Mouse (Mus musculus): ENCODE results near the gene Catsperg1. TPM values are rescaled to one million over a fixed set of nuclear protein-coding genes. Genes with fewer than 3 reads are reported as not detected.
A peak's percentile ranks its signal among the peaks of the same experiment; 100 is the strongest.
"Not testable (repeated sequence)": the region's sequence is repeated elsewhere in the genome, so short reads cannot be mapped to it uniquely, and the experiment has no call there.

Gene Catsperg1
- polyA plus RNA-seq, 1 experiment from 2014 or later, result 0.69 TPM

DNA sequence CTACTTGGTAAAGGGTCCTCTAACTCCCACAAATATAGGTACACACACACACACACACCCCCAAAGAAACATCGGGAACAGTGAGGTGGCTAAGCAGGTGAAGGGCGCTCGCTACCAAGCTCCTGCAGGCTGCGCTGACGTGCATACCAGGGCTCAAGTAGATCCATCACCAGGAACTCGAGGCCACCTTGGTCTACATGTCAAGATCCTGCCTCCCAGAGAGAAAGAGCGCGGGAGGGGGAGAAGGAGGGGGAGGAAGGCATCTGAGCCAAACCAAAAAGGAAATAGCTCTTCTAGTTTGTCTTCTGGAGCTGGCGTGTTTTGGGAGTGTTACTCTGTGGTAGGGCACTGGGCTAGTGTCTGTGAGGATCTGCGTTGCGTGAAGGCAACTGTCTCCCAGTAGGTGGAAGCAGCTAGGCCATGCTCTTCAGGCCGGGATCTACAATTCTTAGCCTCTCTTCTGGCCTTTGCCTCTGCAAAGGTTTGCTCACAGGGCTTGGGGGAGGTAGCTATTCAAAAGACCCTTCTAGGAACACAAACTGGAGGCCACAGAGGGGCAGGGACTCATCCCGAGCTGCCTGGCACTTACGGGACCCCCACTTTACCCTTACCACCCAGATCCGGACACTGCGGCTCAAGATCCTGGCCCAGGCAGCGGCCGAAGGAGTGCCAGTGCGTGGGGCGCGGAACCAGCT is 32.9 kb upstream of the Catsperg1 start:
- Histone ChIP-seq H3K27ac (no peak overlapping the region), H3K9ac (replicated peaks) (no peak overlapping the region), H3K36me3 (peaks cover 30% of the 10 kb centered on the region), H3K4me2 (no peak overlapping the region), H3K9me3 (no peaks in the 10 kb centered on the region), H3K27me3 (peaks cover 26% of the 10 kb centered on the region), H3K4me1 (replicated peaks) (peaks cover 16% of the 10 kb centered on the region), H3K4me3 (replicated peaks) (no peak overlapping the region)
- no peak for ATAC-seq (ENCODE audit: insufficient number of reproducible peaks, insufficient read depth, low FRiP score, low TSS enrichment, low read depth)
- WGBS, result 88% methylated on average over 21 of the region's 21 CpGs

DNA sequence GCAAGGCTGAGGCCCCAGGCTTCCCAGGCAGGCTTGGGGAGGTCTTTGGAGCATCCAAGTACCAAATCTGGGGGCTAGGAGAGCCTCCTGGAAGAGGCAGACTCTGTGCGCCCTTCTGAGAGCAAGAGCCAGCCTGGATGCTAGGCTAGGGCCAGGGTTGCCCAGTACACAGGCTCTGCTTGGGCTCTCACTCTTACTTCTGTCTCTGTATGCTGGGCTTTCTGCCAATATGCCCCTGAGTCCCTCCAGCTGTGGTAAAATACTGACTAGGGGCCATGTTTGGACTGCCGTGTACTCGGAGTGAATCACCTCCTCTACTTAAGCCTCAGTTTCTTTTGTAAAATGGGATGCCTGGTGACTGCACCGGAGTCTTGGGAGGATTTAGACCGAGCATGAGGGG is 32.2 kb upstream of the Catsperg1 start:
- H3K4me1 ChIP-seq (replicated peaks), result peaks cover 16% of the 10 kb centered on the region
- no peak overlapping the region for H3K27ac ChIP-seq
- no peak overlapping the region for H3K9ac ChIP-seq (replicated peaks)
- WGBS, result 89% methylated on average over 5 of the region's 5 CpGs
- no peak overlapping the region for H3K4me3 ChIP-seq (replicated peaks)
- H3K4me2 ChIP-seq, result no peak overlapping the region
- H3K36me3 ChIP-seq, result peaks cover 32% of the 10 kb centered on the region
- no peaks in the 10 kb centered on the region for H3K9me3 ChIP-seq
- ATAC-seq (ENCODE audit: insufficient number of reproducible peaks, insufficient read depth, low FRiP score, low TSS enrichment, low read depth), result no peak
- H3K27me3 ChIP-seq, result peaks cover 26% of the 10 kb centered on the region

- H3K27me3 ChIP-seq, result peaks cover 26% of the 10 kb centered on the region
- H3K27ac ChIP-seq, result no peak overlapping the region
- no peak for ATAC-seq (ENCODE audit: insufficient number of reproducible peaks, insufficient read depth, low FRiP score, low TSS enrichment, low read depth)
These were observed 31.0 kb upstream of the Catsperg1 start for GRCm38 (mm10) chr7:29244732-29245416.

GRCm38 (mm10) chr7:29238019-29238967 is 24.5 kb upstream of the Catsperg1 start, which contains the start of gene Yif1b:
Gene Yif1b, plus strand, starts transcription at chr7:29238329.
- H3K4me2 ChIP-seq, result peak within 1 kb of the TSS; percentile 84
- H3K4me3 ChIP-seq (replicated peaks), result peak within 1 kb of the TSS; percentile 67
- no peaks in the 10 kb centered on the region for H3K9me3 ChIP-seq
- peak within 1 kb of the TSS; percentile 86 for H3K27ac ChIP-seq
- H3K36me3 ChIP-seq, result 0 out of 2 replicates have a peak, but pooled peaks cover 5% of the 10 kb centered on the region
- peak within 1 kb of the TSS; percentile 71 for H3K9ac ChIP-seq (replicated peaks)
- H3K4me1 ChIP-seq (replicated peaks), result peaks cover 9% of the 10 kb centered on the region
- ATAC-seq (ENCODE audit: insufficient number of reproducible peaks, insufficient read depth, low FRiP score, low TSS enrichment, low read depth), result peak; percentile 94
- peaks cover 12% of the 10 kb centered on the region for H3K27me3 ChIP-seq
- WGBS, result under 1% methylated on average over 60 of the region's 60 CpGs

More at GRCm38 (mm10) chr7:29244732-29245416, 31.0 kb upstream of the Catsperg1 start:
- WGBS, result 86% methylated on average over 7 of the region's 7 CpGs
- Histone ChIP-seq H3K9ac (replicated peaks) (no peak overlapping the region), H3K4me3 (replicated peaks) (no peak overlapping the region), H3K4me2 (no peak overlapping the region), H3K4me1 (replicated peaks) (peaks cover 16% of the 10 kb centered on the region), H3K9me3 (no peaks in the 10 kb centered on the region), H3K36me3 (peaks cover 35% of the 10 kb centered on the region)

- WGBS, result 29% methylated on average over 6 of the region's 6 CpGs
- not testable (repeated sequence) for H3K36me3 ChIP-seq; H3K9me3 ChIP-seq; H3K4me1 ChIP-seq (replicated peaks); ATAC-seq (ENCODE audit: insufficient number of reproducible peaks, insufficient read depth, low FRiP score, low TSS enrichment, low read depth)
- peak overlapping the region; percentile 86 for H3K27ac ChIP-seq
- H3K4me3 ChIP-seq (replicated peaks), result peak overlapping the region; percentile 67
- H3K9ac ChIP-seq (replicated peaks), result peak overlapping the region; percentile 46
- peak overlapping the region; percentile 55 for H3K4me2 ChIP-seq
- H3K27me3 ChIP-seq, result peaks cover 19% of the 10 kb centered on the region
These were observed 23.8 kb upstream of the Catsperg1 start for GRCm38 (mm10) chr7:29237596-29237995.

DNA sequence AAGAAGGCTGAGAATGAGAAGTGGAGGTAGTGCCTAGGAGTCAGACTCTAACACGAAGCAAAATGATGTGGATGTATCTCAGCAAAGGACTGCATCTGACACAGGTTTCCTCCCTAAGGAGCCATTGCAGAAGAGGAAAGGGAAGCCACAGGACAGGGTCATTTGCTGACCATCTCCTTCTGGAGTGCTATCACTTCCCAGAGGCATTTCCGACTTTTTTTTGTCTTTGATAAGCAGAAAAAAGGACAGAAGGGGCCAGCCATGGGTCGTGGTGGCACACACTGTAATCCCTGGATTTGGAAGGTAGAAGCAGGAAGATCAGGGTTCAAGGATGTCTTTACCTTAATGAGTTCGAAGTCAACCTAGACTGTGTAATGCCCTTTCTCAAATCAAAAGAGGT is 22.8 kb upstream of the Catsperg1 start:
- 79% methylated on average over 4 of the region's 4 CpGs for WGBS
- no peak for ATAC-seq (ENCODE audit: insufficient number of reproducible peaks, insufficient read depth, low FRiP score, low TSS enrichment, low read depth)
- Histone ChIP-seq H3K4me2 (no peak overlapping the region), H3K9ac (replicated peaks) (no peak overlapping the region), H3K27ac (no peak overlapping the region), H3K9me3 (no peaks in the 10 kb centered on the region), H3K27me3 (peaks cover 29% of the 10 kb centered on the region), H3K36me3 (0 out of 2 replicates have a peak, but pooled peaks cover 5% of the 10 kb centered on the region), H3K4me1 (replicated peaks) (peaks cover 12% of the 10 kb centered on the region), H3K4me3 (replicated peaks) (no peak overlapping the region)

DNA sequence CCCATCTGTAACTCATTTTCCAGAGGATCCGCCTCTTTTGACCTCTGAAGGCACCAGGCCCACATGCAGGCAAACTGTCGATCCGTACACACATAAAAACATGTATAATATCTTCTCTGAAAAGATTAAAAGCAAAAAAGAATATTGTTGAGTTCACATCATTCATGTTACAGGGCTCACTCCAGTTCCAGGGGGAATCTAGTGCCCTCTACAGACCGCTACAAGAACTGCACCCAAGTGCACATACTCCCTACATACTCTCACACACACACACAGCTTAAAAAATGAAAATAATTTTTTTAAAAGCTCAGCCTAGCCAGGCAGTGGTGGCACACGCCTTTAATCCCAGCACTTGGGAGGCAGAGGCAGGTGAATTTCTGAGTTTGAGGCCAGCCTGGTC is 20.8 kb upstream of the Catsperg1 start:
- Histone ChIP-seq H3K4me3 (replicated peaks) (no peak overlapping the region), H3K4me2 (no peak overlapping the region), H3K36me3 (no peaks in the 10 kb centered on the region), H3K9ac (replicated peaks) (no peak overlapping the region), H3K27ac (no peak overlapping the region), H3K4me1 (replicated peaks) (peaks cover 12% of the 10 kb centered on the region), H3K9me3 (no peaks in the 10 kb centered on the region), H3K27me3 (peaks cover 48% of the 10 kb centered on the region)
- WGBS, result 69% methylated on average over 5 of the region's 5 CpGs
- no peak for ATAC-seq (ENCODE audit: insufficient number of reproducible peaks, insufficient read depth, low FRiP score, low TSS enrichment, low read depth)

GRCm38 (mm10) chr7:29233745-29234144 is 19.9 kb upstream of the Catsperg1 start:
- Histone ChIP-seq H3K36me3 (no peaks in the 10 kb centered on the region), H3K9me3 (no peaks in the 10 kb centered on the region), H3K4me1 (replicated peaks) (peaks cover 5% of the 10 kb centered on the region), H3K27me3 (peaks cover 56% of the 10 kb centered on the region), H3K4me2 (no peak overlapping the region), H3K9ac (replicated peaks) (no peak overlapping the region), H3K4me3 (replicated peaks) (no peak overlapping the region), H3K27ac (no peak overlapping the region)
- no peak for ATAC-seq (ENCODE audit: insufficient number of reproducible peaks, insufficient read depth, low FRiP score, low TSS enrichment, low read depth)
- 82% methylated on average over 6 of the region's 6 CpGs for WGBS

DNA sequence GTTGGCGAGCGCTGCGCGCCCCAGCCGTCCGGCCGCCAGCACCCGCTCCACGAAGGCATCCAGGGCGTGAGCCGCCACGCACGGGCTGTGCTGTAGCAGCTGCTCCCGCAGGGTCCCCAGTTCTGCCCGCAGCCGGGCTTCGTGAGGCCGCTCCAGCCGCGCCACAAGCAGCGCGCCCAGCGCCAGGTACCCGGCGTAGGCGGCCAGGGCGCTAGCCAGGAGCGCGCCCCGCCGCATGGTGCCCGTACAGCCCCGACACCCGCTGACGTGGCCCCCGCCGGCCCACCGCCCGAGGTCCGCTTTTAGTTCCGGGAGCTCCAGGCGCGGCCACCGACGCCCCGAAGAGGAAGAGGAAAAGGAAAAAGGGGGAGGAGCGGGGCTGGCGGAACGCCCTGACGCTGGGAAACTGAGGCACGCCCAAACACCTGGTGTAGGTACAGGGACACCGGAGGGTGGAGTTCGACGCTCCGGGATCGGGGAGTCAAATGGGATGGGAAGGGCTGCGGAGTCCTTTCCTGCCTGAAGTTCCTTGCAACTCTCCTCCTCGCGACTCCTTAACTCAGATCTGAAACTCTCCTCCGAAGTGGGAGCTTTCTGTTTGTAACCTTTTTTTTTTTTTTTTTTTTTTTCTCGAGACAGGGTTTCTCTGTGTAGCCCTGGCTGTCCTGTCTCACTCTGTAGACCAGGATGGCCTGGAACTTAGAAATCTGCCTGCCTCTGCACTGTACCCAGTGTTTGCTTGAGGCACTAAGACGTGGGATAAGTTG is 18.6 kb upstream of the Catsperg1 start, which contains the start of gene Kcnk6:
TSS of gene Kcnk6 (minus strand) at position 269 of the 767 bp plus-strand sequence.
- Histone ChIP-seq H3K4me2 (peak within 1 kb of the TSS; percentile 97), H3K4me3 (replicated peaks) (peak within 1 kb of the TSS; percentile 60), H3K36me3 (no peaks in the 10 kb centered on the region), H3K4me1 (replicated peaks) (0 out of 2 replicates have a peak, but pooled peaks cover 3% of the 10 kb centered on the region), H3K9ac (replicated peaks) (peak within 1 kb of the TSS; percentile 71), H3K9me3 (no peaks in the 10 kb centered on the region), H3K27me3 (peaks cover 58% of the 10 kb centered on the region), H3K27ac (no peak within 1 kb of the TSS)
- 2% methylated on average over 62 of the region's 62 CpGs for WGBS
- ATAC-seq (ENCODE audit: insufficient number of reproducible peaks, insufficient read depth, low FRiP score, low TSS enrichment, low read depth), result peak; percentile 52

GRCm38 (mm10) chr7:29231517-29231916 is 17.7 kb upstream of the Catsperg1 start:
- H3K4me3 ChIP-seq (replicated peaks), result peak overlapping the region; percentile 60
- peaks cover 58% of the 10 kb centered on the region for H3K27me3 ChIP-seq
- no peak overlapping the region for H3K27ac ChIP-seq
- H3K9me3 ChIP-seq, result no peaks in the 10 kb centered on the region
- H3K36me3 ChIP-seq, result no peaks in the 10 kb centered on the region
- H3K9ac ChIP-seq (replicated peaks), result no peak overlapping the region
- 51% methylated on average over 3 of the region's 3 CpGs for WGBS
- H3K4me1 ChIP-seq (replicated peaks), result 0 out of 2 replicates have a peak, but pooled peaks cover 3% of the 10 kb centered on the region
- peak overlapping the region; percentile 97 for H3K4me2 ChIP-seq
- ATAC-seq (ENCODE audit: insufficient number of reproducible peaks, insufficient read depth, low FRiP score, low TSS enrichment, low read depth), result no peak
